Mouse (Mus musculus) lung, adult 2 months (tissue): ENCODE results near the gene Cbx1.

Experiments
- CTCF ChIP-seq: fragments of 200-500 bp; IDR thresholded peaks from 2 replicates; pipeline ENCODE4 v1.5.1; 2011; ENCODE audit warnings: mild to moderate bottlenecking, low read length, control low read depth; ENCODE audit not compliant: insufficient read depth
- POLR2A ChIP-seq: fragments of 200-500 bp; IDR thresholded peaks from 2 replicates; pipeline ENCODE4 v1.6.1; 2011; ENCODE audit warnings: low read depth, mild to moderate bottlenecking, control low read depth, low read length, borderline replicate concordance; ENCODE audit errors: extremely low read depth

GRCm38 (mm10) chr11:96808066-96808465 is 19.1 kb downstream of the Cbx1 start:
- TF ChIP-seq CTCF = no peak
- no peak for TF ChIP-seq POLR2A
